Mouse (Mus musculus): ENCODE measurements at regions not wholly inside any gene's neighbourhood (a gene's known extent, or its start where the extent isn't known, plus 50 kb on each side); places are given as distances from the start of the nearest gene placed in this dataset.

DNA sequence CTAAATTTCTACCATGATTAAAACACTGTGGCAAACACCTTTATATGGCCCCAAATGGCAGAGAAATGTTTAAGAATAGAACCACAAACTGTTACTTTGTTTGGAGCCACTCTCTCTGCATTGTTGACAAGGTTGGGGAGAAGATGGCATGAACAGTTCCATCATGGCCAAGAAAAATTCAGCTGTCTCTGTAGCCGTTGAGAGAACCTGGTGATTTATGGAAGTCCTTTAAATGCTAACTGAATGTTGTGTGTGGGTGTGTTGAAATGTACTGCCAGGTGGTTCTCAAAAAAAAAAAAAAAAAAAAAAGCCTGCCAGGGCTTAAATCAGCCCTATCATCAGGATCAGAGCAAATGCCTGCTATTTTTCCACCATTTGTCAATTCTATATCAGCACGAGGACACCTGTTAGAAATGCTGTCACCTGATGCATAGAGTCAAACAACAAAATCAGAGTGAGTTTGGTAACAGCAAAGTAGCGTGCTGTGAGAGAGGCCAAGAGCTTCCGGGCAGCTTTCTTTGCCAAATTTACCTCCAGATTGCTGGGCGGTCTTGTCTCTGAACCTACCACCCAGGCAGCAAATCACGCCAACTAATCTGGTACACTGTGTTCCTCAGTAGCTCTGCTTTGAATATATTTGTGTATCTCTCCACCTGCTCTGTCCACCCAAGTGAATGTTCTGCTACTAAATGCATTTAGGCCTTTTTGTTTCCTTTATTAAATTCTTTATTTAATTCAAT is 536.5 kb downstream of the Btbd3 start:
- H3K4me1 ChIP-seq (ENCODE audit: insufficient read depth, low read depth, low read length): no peaks in the 10 kb centered on the region
- no peak overlapping the region for H3K4me3 ChIP-seq (ENCODE audit: low read depth, low read length)
- no peak for DNase-seq (ENCODE audit: low spot score)
- no peaks in the 10 kb centered on the region for H3K27me3 ChIP-seq (ENCODE audit: insufficient read depth, low read length)
- ATAC-seq (ENCODE audit: extremely low read depth, insufficient number of reproducible peaks, low FRiP score, poor library complexity, severe bottlenecking): no peak
- no peaks in the 10 kb centered on the region for H3K36me3 ChIP-seq (replicated peaks)
- TF ChIP-seq TAL1 (conservative IDR thresholded peaks at IDR 0.05; ENCODE audit: low read depth, low read length) (no peak), POLR2AphosphoS5 (IDR thresholded peaks at IDR 0.05; ENCODE audit: insufficient replicate concordance, low read depth, low read length) (no peak), GATA2 (IDR thresholded peaks at IDR 0.05; ENCODE audit: borderline replicate concordance, low read depth, low read length) (no peak), CTCF (IDR thresholded peaks at IDR 0.05; ENCODE audit: low read depth, low read length) (no peak), GATA1 (IDR thresholded peaks at IDR 0.05; ENCODE audit: borderline replicate concordance, low read length) (no peak)
- peaks cover 7% of the 10 kb centered on the region; the same call in 1 of the 2 replicates for H3K9me3 ChIP-seq (replicated peaks)

DNA sequence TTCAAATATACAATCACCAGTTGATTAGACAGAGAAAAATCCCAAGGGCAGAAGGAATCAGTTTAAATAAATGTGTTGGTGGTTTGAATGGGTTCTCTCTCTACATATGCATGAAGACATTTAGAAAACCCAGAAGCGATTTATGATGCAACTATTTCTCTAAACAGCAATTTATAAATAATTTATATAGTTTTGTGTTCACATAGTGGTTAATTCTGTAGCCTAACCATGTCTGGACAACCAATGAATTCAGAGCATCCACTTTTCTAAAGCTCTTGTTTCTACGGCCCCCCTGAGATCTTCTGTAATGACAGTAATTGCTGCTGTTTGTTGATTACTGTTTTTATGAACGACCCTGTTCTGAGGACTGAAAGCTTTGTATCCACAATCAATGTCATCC is 549.8 kb downstream of the Btbd3 start:
- Histone ChIP-seq H3K4me1 (ENCODE audit: insufficient read depth, low read depth, low read length) (no peaks in the 10 kb centered on the region), H3K36me3 (replicated peaks) (no peaks in the 10 kb centered on the region), H3K4me3 (ENCODE audit: low read depth, low read length) (no peak overlapping the region), H3K9me3 (replicated peaks) (peaks cover 4% of the 10 kb centered on the region; the same call in 1 of the 2 replicates), H3K27me3 (ENCODE audit: insufficient read depth, low read length) (no peaks in the 10 kb centered on the region)
- ATAC-seq (ENCODE audit: extremely low read depth, insufficient number of reproducible peaks, low FRiP score, poor library complexity, severe bottlenecking) (no peak), DNase-seq (ENCODE audit: low spot score) (no peak)
- no peak for TF ChIP-seq TAL1 (conservative IDR thresholded peaks at IDR 0.05; ENCODE audit: low read depth, low read length)
- no peak for TF ChIP-seq GATA1 (IDR thresholded peaks at IDR 0.05; ENCODE audit: borderline replicate concordance, low read length)
- TF ChIP-seq CTCF (IDR thresholded peaks at IDR 0.05; ENCODE audit: low read depth, low read length): no peak
- TF ChIP-seq POLR2AphosphoS5 (IDR thresholded peaks at IDR 0.05; ENCODE audit: insufficient replicate concordance, low read depth, low read length): no peak
- TF ChIP-seq GATA2 (IDR thresholded peaks at IDR 0.05; ENCODE audit: borderline replicate concordance, low read depth, low read length): no peak

DNA sequence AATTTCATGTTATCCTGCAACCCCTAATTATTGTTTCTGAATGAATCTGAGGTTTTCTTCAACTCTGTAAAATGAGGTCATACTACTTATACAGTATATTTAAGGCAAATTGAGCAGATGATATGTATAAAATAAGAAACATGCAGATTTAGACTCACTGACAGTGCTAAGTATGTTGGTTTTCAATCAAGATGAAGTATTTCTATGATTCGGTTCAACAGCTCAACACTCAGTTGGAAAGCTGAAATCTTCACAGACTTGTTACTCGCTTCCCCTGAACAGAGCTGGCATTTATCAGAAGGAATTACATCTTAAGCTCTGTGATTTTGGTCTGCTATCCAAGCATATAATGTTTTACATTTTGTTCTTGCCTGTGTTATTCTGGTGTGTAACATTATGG is 553.4 kb downstream of the Btbd3 start:
- H3K4me3 ChIP-seq (ENCODE audit: low read depth, low read length): no peak overlapping the region
- no peak for DNase-seq (ENCODE audit: low spot score)
- TF ChIP-seq GATA1 (IDR thresholded peaks at IDR 0.05; ENCODE audit: borderline replicate concordance, low read length) (no peak), TAL1 (conservative IDR thresholded peaks at IDR 0.05; ENCODE audit: low read depth, low read length) (no peak)
- H3K36me3 ChIP-seq (replicated peaks): no peaks in the 10 kb centered on the region
- H3K27me3 ChIP-seq (ENCODE audit: insufficient read depth, low read length): no peaks in the 10 kb centered on the region
- peaks cover 4% of the 10 kb centered on the region; the same call in 1 of the 2 replicates for H3K9me3 ChIP-seq (replicated peaks)
- ATAC-seq (ENCODE audit: extremely low read depth, insufficient number of reproducible peaks, low FRiP score, poor library complexity, severe bottlenecking): no peak
- no peaks in the 10 kb centered on the region for H3K4me1 ChIP-seq (ENCODE audit: insufficient read depth, low read depth, low read length)

DNA sequence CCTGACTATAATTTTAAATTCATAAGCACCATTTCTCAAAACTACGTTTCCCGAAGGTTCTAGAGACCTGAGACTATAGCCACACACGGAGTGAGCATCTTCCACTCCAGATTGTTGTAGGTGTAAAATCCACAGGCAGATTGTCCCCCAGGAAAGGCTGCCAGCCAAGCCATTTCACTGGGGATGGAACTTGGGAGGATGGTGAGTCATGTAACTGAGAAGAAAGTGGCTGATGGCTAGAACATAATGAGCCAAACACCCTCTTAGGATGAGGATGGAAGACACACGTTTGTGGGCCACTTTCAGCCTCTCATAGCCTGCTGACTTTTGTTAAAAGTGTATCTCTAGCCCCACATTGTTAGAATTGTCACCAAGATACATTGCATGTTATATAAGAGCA is 564.1 kb downstream of the Btbd3 start:
- ATAC-seq (ENCODE audit: extremely low read depth, insufficient number of reproducible peaks, low FRiP score, poor library complexity, severe bottlenecking) (no peak), DNase-seq (ENCODE audit: low spot score) (no peak)
- H3K27me3 ChIP-seq (ENCODE audit: insufficient read depth, low read length): no peaks in the 10 kb centered on the region
- no peaks in the 10 kb centered on the region for H3K4me1 ChIP-seq (ENCODE audit: insufficient read depth, low read depth, low read length)
- H3K9me3 ChIP-seq (replicated peaks): peaks cover 5% of the 10 kb centered on the region; the same call in 1 of the 2 replicates
- no peak for TF ChIP-seq CTCF (IDR thresholded peaks at IDR 0.05; ENCODE audit: low read depth, low read length)
- TF ChIP-seq GATA2 (IDR thresholded peaks at IDR 0.05; ENCODE audit: borderline replicate concordance, low read depth, low read length): no peak
- no peak for TF ChIP-seq TAL1 (conservative IDR thresholded peaks at IDR 0.05; ENCODE audit: low read depth, low read length)
- no peak for TF ChIP-seq POLR2AphosphoS5 (IDR thresholded peaks at IDR 0.05; ENCODE audit: insufficient replicate concordance, low read depth, low read length)
- no peak for TF ChIP-seq GATA1 (IDR thresholded peaks at IDR 0.05; ENCODE audit: borderline replicate concordance, low read length)
- H3K36me3 ChIP-seq (replicated peaks): no peaks in the 10 kb centered on the region
- H3K4me3 ChIP-seq (ENCODE audit: low read depth, low read length): no peak overlapping the region

DNA sequence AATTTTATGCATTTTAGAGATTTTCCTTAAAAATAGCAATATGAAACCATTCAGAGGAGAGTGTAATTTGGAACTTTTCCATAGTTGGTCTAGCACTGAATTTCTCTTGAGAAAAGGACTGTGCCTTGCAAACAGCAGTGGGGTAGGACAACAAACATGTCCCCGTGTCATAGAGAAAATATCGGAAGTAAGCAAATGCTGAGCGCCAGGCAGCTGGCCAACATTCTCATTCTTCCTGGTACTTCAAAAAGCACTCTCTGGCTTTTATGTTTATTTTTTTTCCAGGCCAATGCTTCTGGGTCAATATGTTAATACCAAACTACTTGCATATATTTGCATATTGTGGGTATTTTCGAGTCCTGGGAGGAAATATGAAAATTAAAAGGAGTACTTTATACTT is 568.5 kb downstream of the Btbd3 start:
- H3K9me3 ChIP-seq (replicated peaks): peaks cover 16% of the 10 kb centered on the region
- H3K4me3 ChIP-seq (ENCODE audit: low read depth, low read length): no peak overlapping the region
- no peaks in the 10 kb centered on the region for H3K36me3 ChIP-seq (replicated peaks)
- no peak for TF ChIP-seq POLR2AphosphoS5 (IDR thresholded peaks at IDR 0.05; ENCODE audit: insufficient replicate concordance, low read depth, low read length)
- no peaks in the 10 kb centered on the region for H3K27me3 ChIP-seq (ENCODE audit: insufficient read depth, low read length)
- ATAC-seq (ENCODE audit: extremely low read depth, insufficient number of reproducible peaks, low FRiP score, poor library complexity, severe bottlenecking) (no peak), DNase-seq (ENCODE audit: low spot score) (no peak)
- no peaks in the 10 kb centered on the region for H3K4me1 ChIP-seq (ENCODE audit: insufficient read depth, low read depth, low read length)

DNA sequence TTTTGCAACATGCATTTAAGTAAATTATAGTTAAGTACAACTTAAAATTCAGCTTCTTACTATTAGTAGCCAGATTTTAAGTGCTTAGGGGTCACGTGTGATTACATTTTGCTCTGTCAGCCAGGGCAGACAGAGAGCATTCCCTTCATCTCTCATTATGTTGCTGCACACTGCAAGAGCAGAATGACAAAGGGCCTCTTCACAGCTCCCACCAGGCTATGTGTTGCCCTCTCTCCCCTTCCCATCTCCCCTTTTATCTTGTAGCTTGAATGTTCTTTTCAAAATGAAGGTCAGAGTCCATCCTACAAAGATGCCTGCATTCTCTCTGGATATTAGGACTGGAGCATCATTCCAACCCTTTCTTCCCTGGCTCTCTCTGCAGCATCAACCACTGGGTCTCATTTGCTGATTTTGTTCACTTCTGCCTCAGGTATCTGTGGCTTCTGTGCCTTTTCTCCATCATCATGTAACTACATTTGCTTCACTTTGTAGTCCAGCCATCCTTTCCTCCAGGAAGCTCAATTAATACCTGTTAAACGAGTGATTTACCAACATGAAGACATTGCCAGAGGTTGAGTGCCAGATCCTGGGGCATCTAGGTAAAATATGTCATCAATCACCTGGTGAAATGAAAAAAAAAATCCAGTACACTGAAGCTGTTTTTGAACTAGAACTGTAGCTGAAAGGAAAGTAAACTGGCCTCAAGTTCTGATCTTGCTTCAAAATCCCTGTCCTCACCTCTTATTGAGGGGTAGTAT is 571.6 kb downstream of the Btbd3 start:
- no peaks in the 10 kb centered on the region for H3K27me3 ChIP-seq (ENCODE audit: insufficient read depth, low read length)
- DNase-seq (ENCODE audit: low spot score): no peak
- H3K4me1 ChIP-seq (ENCODE audit: insufficient read depth, low read depth, low read length): no peaks in the 10 kb centered on the region
- peaks cover 14% of the 10 kb centered on the region for H3K9me3 ChIP-seq (replicated peaks)
- TF ChIP-seq TAL1 (conservative IDR thresholded peaks at IDR 0.05; ENCODE audit: low read depth, low read length) (no peak), GATA2 (IDR thresholded peaks at IDR 0.05; ENCODE audit: borderline replicate concordance, low read depth, low read length) (no peak), CTCF (IDR thresholded peaks at IDR 0.05; ENCODE audit: low read depth, low read length) (no peak), GATA1 (IDR thresholded peaks at IDR 0.05; ENCODE audit: borderline replicate concordance, low read length) (no peak), POLR2AphosphoS5 (IDR thresholded peaks at IDR 0.05; ENCODE audit: insufficient replicate concordance, low read depth, low read length) (no peak)
- H3K36me3 ChIP-seq (replicated peaks): no peaks in the 10 kb centered on the region
- ATAC-seq (ENCODE audit: extremely low read depth, insufficient number of reproducible peaks, low FRiP score, poor library complexity, severe bottlenecking): no peak
- H3K4me3 ChIP-seq (ENCODE audit: low read depth, low read length): no peak overlapping the region

Measured in G1E (cell line).